Mouse (Mus musculus) bone marrow macrophage, adult 2 months (primary cell): ENCODE data around the gene Usp6nl. TPM values are rescaled to one million over a fixed set of nuclear protein-coding genes. Genes with fewer than 3 reads are reported as not detected.

Source experiments
- H3K27ac ChIP-seq: 2 replicates; pipeline ENCODE4 v1.5.1; 2012; ENCODE audit warnings: low read depth, low read length; ENCODE audit not compliant: insufficient read depth
- H3K4me1 ChIP-seq: 2 replicates; pipeline ENCODE4 v1.6.1; 2012; ENCODE audit warnings: low read length; ENCODE audit not compliant: control insufficient read depth, insufficient read depth
- H3K4me3 ChIP-seq: 2 replicates; pipeline ENCODE4 v1.5.1; 2012; ENCODE audit warnings: mild to moderate bottlenecking, low read length, moderate library complexity; ENCODE audit not compliant: insufficient read depth
- CTCF ChIP-seq: IDR thresholded peaks from 2 replicates; pipeline ENCODE4 v1.5.1; 2012; ENCODE audit warnings: low read depth, mild to moderate bottlenecking, low read length, moderate library complexity
- POLR2A ChIP-seq: IDR thresholded peaks from 2 replicates; pipeline ENCODE4 v1.6.1; 2012; ENCODE audit warnings: mild to moderate bottlenecking, low read depth, low read length, borderline replicate concordance
- polyA plus RNA-seq: library from polyadenylated mRNA; stranded (reverse); fragments of >200 nt; gene quantifications from 2 replicates; pipeline ENCODE4 v1.2.4, GENCODE M21; 2012; ENCODE audit not compliant: missing spikeins, insufficient read depth, insufficient read length

Gene Usp6nl
- polyA plus RNA-seq, 1 experiment: 5.6 TPM

GRCm38 (mm10) chr2:6481966-6482365, 159.5 kb downstream of the Usp6nl start:
- peaks cover 40% of the 10 kb centered on the region for H3K4me1 ChIP-seq

GRCm38 (mm10) chr2:6482411-6482810, 159.9 kb downstream of the Usp6nl start:
- peaks cover 36% of the 10 kb centered on the region for H3K4me1 ChIP-seq

More at GRCm38 (mm10) chr2:6481966-6482365, 159.5 kb downstream of the Usp6nl start:
- no peak for TF ChIP-seq POLR2A
- TF ChIP-seq CTCF: no peak
- H3K4me3 ChIP-seq: no peak overlapping the region
- no peak overlapping the region for H3K27ac ChIP-seq

GRCm38 (mm10) chr2:6483081-6483992, 160.9 kb downstream of the Usp6nl start:
- peaks cover 27% of the 10 kb centered on the region for H3K4me1 ChIP-seq
- no peak overlapping the region for H3K27ac ChIP-seq
- no peak overlapping the region for H3K4me3 ChIP-seq
- TF ChIP-seq POLR2A: no peak

More at GRCm38 (mm10) chr2:6482411-6482810, 159.9 kb downstream of the Usp6nl start:
- no peak for TF ChIP-seq POLR2A
- TF ChIP-seq CTCF: no peak
- H3K27ac ChIP-seq: no peak overlapping the region
- H3K4me3 ChIP-seq: no peak overlapping the region

- Histone ChIP-seq H3K27ac (no peak overlapping the region), H3K4me3 (no peak overlapping the region), H3K4me1 (peaks cover 20% of the 10 kb centered on the region)
- no peak for TF ChIP-seq CTCF
- no peak for TF ChIP-seq POLR2A
These were observed 161.7 kb downstream of the Usp6nl start for GRCm38 (mm10) chr2:6484179-6484578.

GRCm38 (mm10) chr2:6487566-6488488, 165.4 kb downstream of the Usp6nl start:
- H3K27ac ChIP-seq: no peak overlapping the region
- H3K4me1 ChIP-seq: peaks cover 17% of the 10 kb centered on the region
- H3K4me3 ChIP-seq: no peak overlapping the region
- TF ChIP-seq CTCF: no peak
- no peak for TF ChIP-seq POLR2A

GRCm38 (mm10) chr2:6488489-6489056, 166.1 kb downstream of the Usp6nl start:
- Histone ChIP-seq H3K4me3 (no peak overlapping the region), H3K27ac (no peak overlapping the region), H3K4me1 (peaks cover 15% of the 10 kb centered on the region)
- TF ChIP-seq CTCF (no peak), POLR2A (no peak)

GRCm38 (mm10) chr2:6490076-6490475, 167.6 kb downstream of the Usp6nl start:
- H3K27ac ChIP-seq: no peak overlapping the region
- H3K4me3 ChIP-seq: no peak overlapping the region
- peaks cover 7% of the 10 kb centered on the region; the same call in 1 of the 2 replicates for H3K4me1 ChIP-seq
- TF ChIP-seq POLR2A (no peak), CTCF (no peak)

GRCm38 (mm10) chr2:6490870-6491269, 168.4 kb downstream of the Usp6nl start:
- Histone ChIP-seq H3K4me1 (peaks cover 7% of the 10 kb centered on the region; the same call in 1 of the 2 replicates), H3K27ac (no peak overlapping the region), H3K4me3 (no peak overlapping the region)
- TF ChIP-seq CTCF (no peak), POLR2A (no peak)

- TF ChIP-seq CTCF (no peak), POLR2A (no peak)
- Histone ChIP-seq H3K27ac (no peak overlapping the region), H3K4me1 (peaks cover 7% of the 10 kb centered on the region; the same call in 1 of the 2 replicates)
These were observed 171.4 kb downstream of the Usp6nl start for GRCm38 (mm10) chr2:6493886-6494285.

More at GRCm38 (mm10) chr2:6493886-6494285, 171.4 kb downstream of the Usp6nl start:
- no peak overlapping the region for H3K4me3 ChIP-seq

Other genes starting within 250 kb of the Usp6nl start
- not detected in 2 replicates for gene Proser2, start 192.5 kb upstream of the Usp6nl start, polyA plus RNA-seq
- gene Echdc3, start 109.6 kb upstream of the Usp6nl start, polyA plus RNA-seq: 1.1 and 1.2 TPM in 2 replicates